ENCODE assay signal across 35 mouse cellular contexts in the genomic region with DNA sequence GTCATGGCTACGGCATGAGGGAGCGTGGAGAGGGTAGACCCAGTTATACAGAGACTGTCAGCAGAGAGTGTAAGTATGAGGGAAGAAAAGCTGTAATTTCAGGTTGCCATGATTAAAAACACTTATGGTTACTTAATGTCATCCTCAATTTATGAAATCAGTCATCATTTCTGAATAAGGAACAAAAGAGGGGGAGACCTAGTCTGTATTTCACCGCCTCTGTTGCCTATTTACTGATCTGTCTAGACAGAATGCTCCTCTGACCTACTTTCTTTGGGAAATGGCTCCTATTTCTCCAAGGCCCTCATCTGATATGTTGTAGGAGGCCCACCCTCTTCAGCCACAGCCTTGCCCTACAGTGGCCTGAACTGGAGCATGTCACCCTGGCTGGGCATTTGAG.
"Had no signal": no experiment of that assay in that cellular context is flagged by ENCODE, and none has a peak within 500 bp of the region (broad histone marks: within the 10 kb centered on the region; RNA-seq: fewer than 3 reads in every experiment).

No protein-coding gene starts in this region.

- H3K4me3 ChIP-seq: heart, adult 2 months; heart, embryonic 10.5 days; heart, embryonic 12.5 days; heart, embryonic 13.5 days; heart, embryonic 15.5 days; hindbrain, embryonic 10.5 days; hindbrain, embryonic 12.5 days; hindbrain, embryonic 13.5 days; hindbrain, embryonic 15.5 days; intestine, embryonic 15.5 days; kidney, embryonic 15.5 days; layer of hippocampus, adult 2 months had no signal

- H3K9me3 ChIP-seq: heart, embryonic 10.5 days; heart, embryonic 12.5 days; heart, embryonic 13.5 days; heart, embryonic 15.5 days; hindbrain, embryonic 10.5 days; hindbrain, embryonic 12.5 days; hindbrain, embryonic 13.5 days; hindbrain, embryonic 15.5 days; intestine, embryonic 15.5 days; kidney, embryonic 15.5 days had no signal

- H3K4me1 ChIP-seq: heart, embryonic 10.5 days; heart, embryonic 12.5 days; heart, embryonic 13.5 days; heart, embryonic 15.5 days; hindbrain, embryonic 10.5 days; hindbrain, embryonic 12.5 days; hindbrain, embryonic 13.5 days; hindbrain, embryonic 15.5 days; intestine, embryonic 15.5 days; kidney, embryonic 15.5 days had no signal

- H3K27ac ChIP-seq: heart, adult 2 months; heart, embryonic 10.5 days; heart, embryonic 13.5 days; heart, embryonic 15.5 days; hindbrain, embryonic 10.5 days; hindbrain, embryonic 12.5 days; hindbrain, embryonic 13.5 days; hindbrain, embryonic 14.5 days; hindbrain, embryonic 15.5 days; hindbrain, postnatal 0 days; intestine, embryonic 15.5 days; kidney, embryonic 15.5 days; kidney, postnatal 0 days; layer of hippocampus, adult 2 months had no signal

- ATAC-seq: hindbrain, embryonic 16.5 days; hindbrain, postnatal 0 days; inflammation-experienced regulatory T-cells, adult 6 months; intestine, embryonic 15.5 days; intestine, embryonic 16.5 days; intestine, postnatal 0 days had no signal

- H3K27me3 ChIP-seq: heart, embryonic 12.5 days; heart, embryonic 13.5 days; heart, embryonic 15.5 days; hindbrain, embryonic 12.5 days; hindbrain, embryonic 13.5 days; hindbrain, embryonic 15.5 days; intestine, embryonic 15.5 days; kidney, embryonic 15.5 days had no signal

- H3K9ac ChIP-seq: heart, embryonic 12.5 days; heart, embryonic 13.5 days; heart, embryonic 15.5 days; hindbrain, embryonic 12.5 days; hindbrain, embryonic 13.5 days; hindbrain, embryonic 14.5 days; hindbrain, embryonic 15.5 days; intestine, embryonic 15.5 days; kidney, embryonic 15.5 days had no signal

- H3K36me3 ChIP-seq: heart, embryonic 15.5 days; hindbrain, embryonic 15.5 days; intestine, embryonic 15.5 days; kidney, embryonic 15.5 days had no signal

- DNase-seq: heart, adult 2 months; heart, postnatal 10 days; heart, postnatal 14 days; heart, postnatal 36 days; heart, postnatal 4 days; kidney, adult 11 months; kidney, adult 18-20 months; kidney, adult 2 months; kidney, adult 8-10 months; kidney, adult 9 months; kidney, postnatal 10 days; kidney, postnatal 14 days; kidney, postnatal 25 days; kidney, postnatal 36 days; kidney, postnatal 4 days; layer of hippocampus, adult 9-11 months had no signal

- H3K4me2 ChIP-seq: heart, embryonic 11.5 days; heart, embryonic 12.5 days; heart, embryonic 13.5 days; heart, embryonic 15.5 days; hindbrain, embryonic 12.5 days; hindbrain, embryonic 13.5 days; hindbrain, embryonic 14.5 days; hindbrain, embryonic 15.5 days; intestine, embryonic 15.5 days; kidney, embryonic 15.5 days had no signal
